ENCODE assay signal across 9 mouse cellular contexts in the genomic region with DNA sequence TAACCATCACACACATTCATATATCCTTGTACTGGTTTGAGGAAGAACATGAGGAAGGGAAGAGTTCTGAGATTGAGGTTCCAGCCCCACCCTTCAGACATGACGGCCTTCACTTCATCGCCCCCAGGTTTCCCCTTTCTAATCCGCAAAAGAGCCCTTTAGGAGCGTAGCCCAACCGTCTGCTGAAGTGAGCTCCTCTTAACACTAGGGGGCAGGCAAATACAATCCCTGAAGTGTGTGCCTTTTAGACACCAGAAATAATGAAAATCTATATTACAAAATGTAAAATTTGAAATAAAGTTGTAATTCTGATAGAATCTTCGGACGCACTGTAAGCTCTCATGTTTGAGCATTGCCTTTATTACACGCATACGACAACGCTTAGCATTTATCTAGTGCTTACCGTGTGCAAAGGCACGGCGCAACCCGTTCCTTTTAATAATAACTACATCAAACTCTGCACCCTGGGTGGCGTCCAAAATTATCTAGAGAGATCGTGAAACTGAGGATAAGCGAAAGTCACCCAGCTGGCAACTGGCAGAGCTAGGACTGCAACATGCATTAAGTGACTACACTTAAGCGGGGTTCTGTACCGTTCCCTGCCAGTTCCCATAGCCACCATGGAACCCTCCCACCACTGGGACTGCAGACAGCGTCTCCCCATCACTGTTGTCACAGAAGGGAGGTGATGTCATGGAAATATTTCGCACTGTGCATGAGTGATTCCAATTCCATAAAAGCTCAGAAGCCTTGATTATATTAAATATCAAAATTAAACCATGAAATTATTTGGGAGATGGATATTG.
DNase-seq lines count a peak whose midpoint lies in the region; ATAC-seq and TF ChIP-seq lines count a peak whose summit lies in the region.
"Had no signal": no experiment of that assay in that cellular context is flagged by ENCODE, and none has a peak within 500 bp of the region (broad histone marks: within the 10 kb centered on the region; RNA-seq: fewer than 3 reads in every experiment).

No protein-coding gene starts in this region.

- DNase-seq in heart, adult 11 months: peak; percentile 85
- no peak for DNase-seq in heart, embryonic 10.5 days (ENCODE audit: low spot score)
- DNase-seq in heart, postnatal 14 days: peak; percentile 17 to 57
- peak; percentile 59 to 63 for DNase-seq in layer of hippocampus, postnatal 36 days
- no peak for DNase-seq in T-cell, adult 2 months (ENCODE audit: low spot score)

- H3K4me1 ChIP-seq in heart, embryonic 10.5 days: no peaks in the 10 kb centered on the region
- H3K4me1 ChIP-seq in ES-Bruce4 (ENCODE audit: control insufficient read depth, insufficient read depth, low read length): no peaks in the 10 kb centered on the region
- no peaks in the 10 kb centered on the region for H3K4me1 ChIP-seq in midbrain, embryonic 16.5 days (ENCODE audit: control insufficient read depth, insufficient read depth, low read length)
- H3K4me1 ChIP-seq: liver, embryonic 15.5 days had no signal

- intact Hi-C loops in heart, postnatal 14 days (cut with DNase I): loop anchor here (1.0 to 10.0 kb wide), 4 partner anchors 164 to 1045 kb away; a partner anchor contains a TSS

- no peak for TF ChIP-seq EP300 in ES-Bruce4 (IDR thresholded peaks at IDR 0.05; ENCODE audit: insufficient read depth, low read depth, low read length)

- peak; percentile 34 for TF ChIP-seq CTCF in ES-Bruce4 (IDR thresholded peaks at IDR 0.05; ENCODE audit: low read depth, low read length)

- H3K9me3 ChIP-seq in heart, embryonic 10.5 days: no peaks in the 10 kb centered on the region
- no peaks in the 10 kb centered on the region for H3K9me3 ChIP-seq in ES-Bruce4 (replicated peaks; ENCODE audit: control insufficient read depth, insufficient read depth, low read length, poor library complexity, severe bottlenecking)
- H3K9me3 ChIP-seq in midbrain, embryonic 16.5 days (replicated peaks; ENCODE audit: control insufficient read depth, low read length, poor library complexity, severe bottlenecking): no peaks in the 10 kb centered on the region
- H3K9me3 ChIP-seq: liver, embryonic 15.5 days had no signal

- H3K27ac ChIP-seq in heart, embryonic 10.5 days: no peak overlapping the region
- no peak overlapping the region for H3K27ac ChIP-seq in ES-Bruce4 (ENCODE audit: insufficient read depth, low read length)
- no peak overlapping the region for H3K27ac ChIP-seq in midbrain, embryonic 16.5 days (ENCODE audit: low read length)
- H3K27ac ChIP-seq: liver, embryonic 15.5 days had no signal

- no peak for TF ChIP-seq POLR2A in ES-Bruce4 (IDR thresholded peaks at IDR 0.05; ENCODE audit: insufficient read depth, low read length)

- H3K4me2 ChIP-seq in midbrain, embryonic 16.5 days (ENCODE audit: low read length): peak overlapping the region; percentile 7; the same call in 1 of the 2 replicates
- H3K4me2 ChIP-seq: liver, embryonic 15.5 days had no signal

- H3K27me3 ChIP-seq in heart, embryonic 10.5 days (ENCODE audit: insufficient read depth, poor library complexity, severe bottlenecking): no peaks in the 10 kb centered on the region
- no peaks in the 10 kb centered on the region for H3K27me3 ChIP-seq in ES-Bruce4 (ENCODE audit: control insufficient read depth, insufficient read depth, low read length, poor library complexity, severe bottlenecking)
- H3K27me3 ChIP-seq in midbrain, embryonic 16.5 days (ENCODE audit: control insufficient read depth, insufficient read depth, low read depth, low read length): no peaks in the 10 kb centered on the region
- H3K27me3 ChIP-seq: liver, embryonic 15.5 days had no signal

- no peak overlapping the region for H3K9ac ChIP-seq in ES-Bruce4 (ENCODE audit: low read depth, poor library complexity, severe bottlenecking)
- H3K9ac ChIP-seq in midbrain, embryonic 16.5 days (ENCODE audit: low read depth, low read length): no peak overlapping the region
- H3K9ac ChIP-seq: liver, embryonic 15.5 days had no signal

- WGBS in heart, embryonic 10.5 days: 53% methylated on average over 21 of the region's 21 CpGs
- WGBS in midbrain, embryonic 16.5 days: 48% methylated on average over 21 of the region's 21 CpGs

- peak; percentile 81 for ATAC-seq in common myeloid progenitor, adult 5-6 weeks (replicated peaks; ENCODE audit: low read depth, poor library complexity, severe bottlenecking)
- peak; percentile 77 for ATAC-seq in midbrain, embryonic 16.5 days

- H3K36me3 ChIP-seq in heart, embryonic 10.5 days: no peaks in the 10 kb centered on the region
- H3K36me3 ChIP-seq in ES-Bruce4 (ENCODE audit: control insufficient read depth, insufficient read depth, low read length, poor library complexity, severe bottlenecking): no peaks in the 10 kb centered on the region
- no peaks in the 10 kb centered on the region for H3K36me3 ChIP-seq in midbrain, embryonic 16.5 days (ENCODE audit: control insufficient read depth, insufficient read depth, low read length)
- H3K36me3 ChIP-seq: liver, embryonic 15.5 days had no signal

- H3K4me3 ChIP-seq in heart, embryonic 10.5 days: no peak overlapping the region
- H3K4me3 ChIP-seq in ES-Bruce4 (ENCODE audit: low read depth, low read length): no peak overlapping the region
- no peak overlapping the region for H3K4me3 ChIP-seq in midbrain, embryonic 16.5 days (ENCODE audit: low read depth, low read length)
- H3K4me3 ChIP-seq: liver, embryonic 15.5 days had no signal

Comparison
In these comparisons a context has a peak if more than half of its experiments do, and no peak if none do; other contexts are left out.
1. DNase-seq: peak in heart, adult 11 months (single experiment), heart, postnatal 14 days (2 of 2) and layer of hippocampus, postnatal 36 days (2 of 2); none in heart, embryonic 10.5 days (single experiment) and T-cell, adult 2 months (single experiment).